Mouse (Mus musculus) hindbrain, embryonic 15.5 days (tissue): Measurements from ENCODE around the gene Tpgs1. TPM values are rescaled to one million over a fixed set of nuclear protein-coding genes. Genes with fewer than 3 reads are reported as not detected.
"Not testable (repeated sequence)": the region's sequence is repeated elsewhere in the genome, so short reads cannot be mapped to it uniquely, and the experiment has no call there.

ENCODE experiments used
- ATAC-seq: fragments of 200-750 bp; cut with Nextera tagmentation; 2 replicates; pipeline ENCODE4 v1.8.0; 2017; ENCODE audit warnings: low read depth, moderate number of reproducible peaks, moderate TSS enrichment; ENCODE audit not compliant: low FRiP score
- H3K27ac ChIP-seq: fragments of 300-500 bp; sonication (generic); replicated peaks from 2 replicates; pipeline ENCODE4 v1.5.1; 2015; ENCODE audit warnings: mild to moderate bottlenecking, inconsistent platforms
- H3K27me3 ChIP-seq: fragments of 300-500 bp; sonication (generic); 2 replicates; pipeline ENCODE4 v1.6.1; 2015; ENCODE audit warnings: control low read depth, inconsistent platforms
- H3K36me3 ChIP-seq: fragments of 300-500 bp; sonication (generic); 2 replicates; pipeline ENCODE4 v1.6.1; 2015; ENCODE audit warnings: control low read depth, inconsistent platforms
- H3K4me1 ChIP-seq: fragments of 300-500 bp; sonication (generic); replicated peaks from 2 replicates; pipeline ENCODE4 v1.6.1; 2015; ENCODE audit warnings: control low read depth, inconsistent platforms
- H3K4me2 ChIP-seq: fragments of 300-500 bp; sonication (generic); 2 replicates; pipeline ENCODE4 v1.6.1; 2015; ENCODE audit warnings: moderate library complexity, mild to moderate bottlenecking, inconsistent platforms
- H3K4me3 ChIP-seq: fragments of 300-500 bp; sonication (generic); 2 replicates; pipeline ENCODE4 v1.5.1; 2015; ENCODE audit warnings: mild to moderate bottlenecking, inconsistent platforms
- H3K9ac ChIP-seq: fragments of 300-500 bp; sonication (generic); 2 replicates; pipeline ENCODE4 v1.6.1; 2015; ENCODE audit warnings: inconsistent platforms
- H3K9me3 ChIP-seq: fragments of 300-500 bp; sonication (generic); 2 replicates; pipeline ENCODE4 v1.6.1; 2016; ENCODE audit warnings: control low read depth, inconsistent platforms
- WGBS: fragments of 180-500 bp; shearing (Covaris S2); methylation state at CpG from one replicate; pipeline ENCODE4 v1.1.7; 2015; 5-methylcytosine and 5-hydroxymethylcytosine counted together
- polyA plus RNA-seq: library from polyadenylated mRNA; unstranded; fragments of >200 nt; fragmentation: Nextera tagmentation; extraction: Ambion mirVana; gene quantifications from 2 replicates; pipeline ENCODE4 v1.2.1, GENCODE M21; 2015

Tpgs1 gene
- polyA plus RNA-seq, 1 experiment from 2014 or later = 107 TPM

DNA sequence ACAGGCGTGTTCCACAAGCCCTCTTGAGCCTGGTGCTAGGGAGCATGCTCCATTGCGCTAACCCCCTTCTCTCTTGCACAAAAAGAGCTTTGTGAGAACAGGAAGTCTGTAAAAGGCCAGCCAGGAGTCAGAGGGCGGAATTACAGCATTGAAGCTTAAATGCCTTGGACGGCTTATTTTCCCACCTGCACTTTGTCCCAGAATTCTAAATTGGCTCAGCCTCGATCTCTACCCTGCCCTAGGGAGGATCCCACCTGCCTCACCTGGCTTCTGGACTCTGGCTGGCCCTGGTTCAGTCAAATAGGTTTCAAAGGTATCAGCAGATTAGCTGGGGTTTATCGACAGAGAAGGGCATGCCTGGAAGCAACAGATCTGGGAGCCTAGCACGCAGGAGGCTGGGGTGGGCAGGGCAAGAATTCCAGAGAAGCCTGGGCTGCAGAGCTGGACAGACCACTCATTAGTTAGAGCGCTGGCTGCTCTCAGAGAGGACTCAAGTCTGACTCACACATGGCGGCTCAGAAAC is 27.0 kb downstream of the Tpgs1 start:
- no peak overlapping the region for H3K9ac ChIP-seq
- no peaks in the 10 kb centered on the region for H3K36me3 ChIP-seq
- WGBS = 74% methylated on average over 9 of the region's 9 CpGs
- H3K9me3 ChIP-seq = no peaks in the 10 kb centered on the region
- peak overlapping the region; percentile 51; the same call in 1 of the 2 replicates for H3K27ac ChIP-seq
- H3K4me2 ChIP-seq = no peak overlapping the region
- H3K4me3 ChIP-seq = no peak overlapping the region
- ATAC-seq = no peak
- no peaks in the 10 kb centered on the region for H3K4me1 ChIP-seq
- no peaks in the 10 kb centered on the region for H3K27me3 ChIP-seq

DNA sequence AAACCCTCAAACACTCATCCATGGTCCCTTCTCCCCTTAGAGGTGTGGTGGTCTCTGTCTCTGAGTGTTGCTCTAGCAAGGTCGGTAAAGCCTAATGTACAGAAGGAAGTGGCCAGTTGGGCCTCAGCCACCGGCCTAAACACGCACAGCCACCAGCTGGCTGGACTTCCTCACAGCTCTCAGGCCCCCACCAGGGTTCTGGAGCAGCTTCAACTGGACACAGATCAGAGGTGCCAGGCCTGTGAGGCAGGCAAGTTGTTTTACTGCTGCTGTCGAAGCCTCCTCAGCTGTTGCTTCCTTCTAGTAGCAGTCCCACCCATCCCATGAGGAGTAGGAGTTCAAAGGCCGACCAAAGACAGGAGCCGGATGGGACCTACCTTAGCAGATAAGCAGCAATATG is 28.7 kb downstream of the Tpgs1 start:
- no peak for ATAC-seq
- Histone ChIP-seq H3K27ac (no peak overlapping the region), H3K9me3 (no peaks in the 10 kb centered on the region), H3K36me3 (no peaks in the 10 kb centered on the region), H3K9ac (no peak overlapping the region), H3K4me3 (no peak overlapping the region), H3K27me3 (no peaks in the 10 kb centered on the region), H3K4me1 (no peaks in the 10 kb centered on the region), H3K4me2 (no peak overlapping the region)
- 79% methylated on average over 6 of the region's 6 CpGs for WGBS

DNA sequence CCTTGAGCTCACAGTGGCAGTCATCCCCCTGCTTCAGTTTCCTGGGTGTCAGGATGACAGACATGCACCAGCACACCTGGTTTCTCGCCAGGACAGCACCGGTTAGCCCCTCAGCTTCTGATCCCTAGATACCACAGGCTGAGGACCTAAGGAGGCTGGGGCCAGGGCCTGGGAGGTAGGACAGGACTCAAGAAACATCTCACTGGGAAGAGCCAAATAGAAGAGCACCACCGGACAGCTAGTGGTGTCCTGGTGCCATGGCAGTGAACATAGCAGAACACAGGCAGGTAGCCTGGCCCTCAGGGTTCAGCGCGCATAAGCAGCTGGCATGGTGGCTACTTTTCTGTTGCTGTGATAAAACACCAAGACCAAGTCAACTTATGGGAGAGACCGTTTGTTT is 29.3 kb downstream of the Tpgs1 start:
- H3K27me3 ChIP-seq = no peaks in the 10 kb centered on the region
- H3K9me3 ChIP-seq = no peaks in the 10 kb centered on the region
- H3K4me1 ChIP-seq = no peaks in the 10 kb centered on the region
- WGBS = 94% methylated on average over 6 of the region's 6 CpGs
- no peak overlapping the region for H3K9ac ChIP-seq
- H3K27ac ChIP-seq = peak overlapping the region; percentile 21; the same call in 1 of the 2 replicates
- no peak overlapping the region for H3K4me2 ChIP-seq
- no peak for ATAC-seq
- no peaks in the 10 kb centered on the region for H3K36me3 ChIP-seq
- H3K4me3 ChIP-seq = no peak overlapping the region

DNA sequence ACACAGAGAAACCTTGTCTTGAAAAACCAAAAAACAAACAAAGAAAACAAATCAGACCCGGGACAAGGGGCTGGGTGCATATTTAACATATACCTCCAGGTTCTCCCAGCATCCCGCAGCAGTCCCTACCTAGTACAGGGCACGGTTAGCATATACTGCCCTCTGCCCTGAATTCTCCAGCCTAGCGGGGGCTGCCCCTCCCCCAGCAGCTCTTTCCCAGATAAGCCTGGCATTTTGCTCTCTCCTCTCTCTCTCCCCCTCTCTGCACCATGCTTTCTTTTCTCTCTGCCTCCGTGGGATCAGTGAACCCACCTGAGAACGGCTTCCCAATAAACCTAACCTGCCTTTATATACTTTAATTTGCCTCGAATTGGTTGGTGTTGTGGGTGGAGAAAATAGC is 31.5 kb downstream of the Tpgs1 start:
- Histone ChIP-seq H3K27ac (peak overlapping the region; percentile 28; the same call in 1 of the 2 replicates), H3K27me3 (no peaks in the 10 kb centered on the region), H3K4me2 (no peak overlapping the region), H3K4me1 (peaks cover 10% of the 10 kb centered on the region), H3K36me3 (no peaks in the 10 kb centered on the region), H3K9ac (no peak overlapping the region), H3K4me3 (no peak overlapping the region), H3K9me3 (no peaks in the 10 kb centered on the region)
- ATAC-seq = no peak
- 61% methylated on average over 7 of the region's 7 CpGs for WGBS

DNA sequence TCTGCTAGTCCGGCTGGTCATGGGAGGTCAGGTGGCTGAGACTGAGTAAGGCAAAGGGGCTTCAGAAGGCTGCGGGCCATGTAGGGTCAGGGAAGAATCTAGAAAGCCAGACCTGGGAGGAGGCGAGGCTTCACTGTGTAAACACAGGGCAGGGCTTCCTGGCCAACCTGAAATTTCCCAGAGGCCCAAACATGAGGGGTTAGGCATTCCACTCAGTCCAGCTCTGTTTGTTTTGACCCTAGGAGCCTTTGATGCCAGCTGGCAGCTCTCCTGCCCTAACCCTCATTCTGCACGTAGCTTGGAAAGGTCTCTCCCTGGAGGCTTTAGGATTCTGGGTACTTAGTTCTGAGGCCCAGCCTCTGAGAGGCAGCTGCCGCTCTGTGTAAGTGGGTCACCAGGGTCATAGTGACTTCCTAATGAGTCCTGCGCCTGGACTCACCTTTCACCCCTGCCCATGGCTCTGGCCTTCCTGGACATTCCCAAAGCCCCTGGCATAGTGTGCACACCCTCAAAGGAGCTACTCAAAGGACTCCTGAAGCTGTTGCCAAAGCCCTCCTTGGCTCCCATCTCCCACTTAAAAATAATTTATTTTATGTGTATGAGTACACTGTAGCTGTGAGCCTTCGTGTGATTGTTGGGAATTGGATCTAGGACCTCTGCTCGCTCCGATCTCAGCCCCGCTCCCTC is 32.4 kb downstream of the Tpgs1 start:
- Histone ChIP-seq H3K36me3 (no peaks in the 10 kb centered on the region), H3K9me3 (no peaks in the 10 kb centered on the region), H3K4me2 (no peak overlapping the region), H3K4me3 (no peak overlapping the region), H3K4me1 (peaks cover 19% of the 10 kb centered on the region), H3K27me3 (no peaks in the 10 kb centered on the region), H3K9ac (no peak overlapping the region), H3K27ac (peak overlapping the region; percentile 28; the same call in 1 of the 2 replicates)
- 67% methylated on average over 10 of the region's 10 CpGs for WGBS
- ATAC-seq = no peak

DNA sequence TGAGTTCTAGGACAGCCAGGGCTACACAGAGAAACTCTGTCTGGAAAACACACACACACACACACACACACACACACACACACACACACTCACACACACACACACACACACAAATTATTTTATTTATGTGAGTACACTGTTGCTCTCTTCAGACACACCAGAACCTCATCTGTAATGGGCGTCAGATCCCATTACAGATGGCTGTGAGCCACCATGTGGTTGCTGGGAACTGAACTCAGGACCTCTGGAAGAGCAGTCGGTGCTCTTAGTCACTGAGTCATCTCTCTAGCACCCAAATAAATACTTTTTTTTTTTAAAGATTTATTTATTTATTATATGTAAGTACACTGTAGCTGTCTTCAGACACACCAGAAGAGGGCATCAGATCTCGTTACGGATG is 33.8 kb downstream of the Tpgs1 start:
- H3K27ac ChIP-seq, H3K36me3 ChIP-seq, ATAC-seq, H3K4me2 ChIP-seq, H3K9ac ChIP-seq, H3K27me3 ChIP-seq, H3K4me3 ChIP-seq, H3K9me3 ChIP-seq: not testable (repeated sequence)
- 89% methylated on average over 4 of the region's 4 CpGs for WGBS
- H3K4me1 ChIP-seq = peaks cover 33% of the 10 kb centered on the region

DNA sequence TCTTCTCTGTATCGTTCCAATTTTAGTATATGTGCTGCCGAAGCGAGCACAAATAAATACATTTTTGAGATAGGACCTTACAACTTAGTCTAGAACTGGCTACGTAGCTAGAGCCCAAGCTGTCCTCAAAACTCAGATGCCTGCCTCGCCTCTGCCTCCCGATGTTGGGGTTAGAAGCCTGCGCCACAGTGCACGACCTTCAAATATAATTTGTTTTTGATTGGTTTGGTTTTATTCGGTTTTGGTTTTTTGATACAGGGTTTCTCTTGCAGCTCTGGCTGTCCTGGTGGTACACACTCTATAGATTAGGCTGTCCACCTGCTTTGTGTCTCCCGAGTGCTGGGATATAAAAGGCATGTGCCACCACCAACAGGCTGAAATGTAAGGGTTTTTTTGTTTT is 34.4 kb downstream of the Tpgs1 start:
- 0 out of 2 replicates have a peak, but pooled peaks cover 5% of the 10 kb centered on the region for H3K36me3 ChIP-seq
- ATAC-seq = no peak
- no peaks in the 10 kb centered on the region for H3K27me3 ChIP-seq
- peak overlapping the region; percentile 87 for H3K27ac ChIP-seq
- WGBS = 77% methylated on average over 10 of the region's 10 CpGs
- peak overlapping the region; percentile 95 for H3K4me2 ChIP-seq
- H3K4me1 ChIP-seq = peaks cover 33% of the 10 kb centered on the region
- no peaks in the 10 kb centered on the region for H3K9me3 ChIP-seq
- H3K4me3 ChIP-seq = peak overlapping the region; percentile 85
- 0 out of 2 replicates have a peak overlapping the region, but pooled peaks have one; percentile 6 for H3K9ac ChIP-seq

DNA sequence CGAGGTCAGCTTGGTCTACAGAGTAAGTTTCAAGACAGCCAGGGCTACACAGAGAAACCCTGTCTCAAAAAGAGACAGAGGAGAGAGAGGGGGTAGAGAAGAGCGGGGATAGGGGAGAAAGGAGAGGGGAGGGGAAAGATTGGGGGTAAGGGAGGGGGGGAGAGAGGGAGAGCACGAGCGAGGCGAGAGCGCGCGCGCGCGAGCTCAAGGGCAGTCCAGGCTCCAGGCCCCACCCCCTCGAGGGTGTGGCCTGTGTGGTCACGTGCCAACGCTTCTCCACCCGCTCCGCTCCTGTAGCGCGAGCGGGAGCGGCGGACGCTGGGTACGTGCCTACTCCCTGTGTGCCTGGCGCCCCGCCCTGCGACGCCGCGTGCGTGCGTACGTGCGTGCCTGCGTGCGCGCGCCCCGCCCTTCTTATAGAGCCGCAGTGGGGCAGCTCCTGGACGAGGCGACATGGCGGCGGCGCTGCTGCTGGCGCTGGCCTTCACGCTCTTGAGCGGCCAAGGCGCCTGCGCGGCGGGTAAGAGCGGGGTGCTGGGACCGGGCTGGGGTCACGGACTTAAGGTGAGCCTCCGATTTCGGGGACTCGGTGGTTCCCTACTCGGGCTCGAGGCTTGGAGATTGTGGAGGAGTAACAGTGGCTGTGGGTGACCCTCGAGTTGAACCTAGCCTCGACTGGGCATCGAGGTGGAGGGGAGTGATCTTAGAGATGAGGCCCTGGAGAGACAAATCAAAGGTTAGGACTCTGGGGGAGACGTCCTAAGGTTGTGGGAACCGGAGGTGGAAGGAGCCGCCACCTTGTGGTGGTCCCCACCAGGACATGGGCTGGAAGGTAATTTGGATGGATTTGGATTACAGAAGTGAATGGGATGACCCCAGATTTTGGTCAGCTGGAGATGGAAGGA is 35.1 kb downstream of the Tpgs1 start, which contains the start of gene Bsg:
Gene Bsg, plus strand, starts transcription at position 427 of the 905 bp plus-strand sequence.
- peak within 1 kb of the TSS; percentile 95 for H3K4me2 ChIP-seq
- H3K27ac ChIP-seq = peak within 1 kb of the TSS; percentile 87
- no peaks in the 10 kb centered on the region for H3K9me3 ChIP-seq
- H3K4me3 ChIP-seq = peak within 1 kb of the TSS; percentile 85
- H3K4me1 ChIP-seq = peaks cover 33% of the 10 kb centered on the region
- peak within 1 kb of the TSS; percentile 93 for H3K9ac ChIP-seq
- H3K27me3 ChIP-seq = no peaks in the 10 kb centered on the region
- H3K36me3 ChIP-seq = peaks cover 5% of the 10 kb centered on the region; the same call in 1 of the 2 replicates
- WGBS = under 1% methylated on average over 65 of the region's 65 CpGs
- peak; percentile 93 for ATAC-seq

DNA sequence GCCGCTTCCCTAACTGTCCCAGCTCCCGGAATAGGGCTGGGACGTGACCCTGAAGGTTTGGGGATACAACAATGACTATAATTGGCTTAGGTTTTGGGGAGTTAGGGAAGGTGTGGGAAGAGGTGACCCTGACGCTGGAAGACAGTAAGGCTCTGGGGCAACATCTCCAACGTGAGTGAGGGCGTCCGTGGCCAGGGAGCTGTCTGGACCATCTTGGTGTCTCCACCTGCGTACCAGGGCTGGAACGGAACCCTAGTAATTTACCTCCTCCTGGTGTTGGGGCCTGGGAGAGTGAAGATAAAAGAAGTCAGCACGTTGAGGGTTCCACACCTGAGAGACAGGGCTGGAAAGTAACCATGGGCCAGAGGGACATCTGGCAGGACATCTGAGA is 35.8 kb downstream of the Tpgs1 start:
- H3K4me2 ChIP-seq = peak overlapping the region; percentile 95
- H3K4me3 ChIP-seq = peak overlapping the region; percentile 85
- H3K9me3 ChIP-seq = no peaks in the 10 kb centered on the region
- peaks cover 5% of the 10 kb centered on the region; the same call in 1 of the 2 replicates for H3K36me3 ChIP-seq
- peak overlapping the region; percentile 87 for H3K27ac ChIP-seq
- H3K9ac ChIP-seq = peak overlapping the region; percentile 93
- ATAC-seq = no peak; the same call in 1 of the 2 replicates
- no peaks in the 10 kb centered on the region for H3K27me3 ChIP-seq
- peaks cover 33% of the 10 kb centered on the region for H3K4me1 ChIP-seq
- WGBS = 6% methylated on average over 10 of the region's 10 CpGs

DNA sequence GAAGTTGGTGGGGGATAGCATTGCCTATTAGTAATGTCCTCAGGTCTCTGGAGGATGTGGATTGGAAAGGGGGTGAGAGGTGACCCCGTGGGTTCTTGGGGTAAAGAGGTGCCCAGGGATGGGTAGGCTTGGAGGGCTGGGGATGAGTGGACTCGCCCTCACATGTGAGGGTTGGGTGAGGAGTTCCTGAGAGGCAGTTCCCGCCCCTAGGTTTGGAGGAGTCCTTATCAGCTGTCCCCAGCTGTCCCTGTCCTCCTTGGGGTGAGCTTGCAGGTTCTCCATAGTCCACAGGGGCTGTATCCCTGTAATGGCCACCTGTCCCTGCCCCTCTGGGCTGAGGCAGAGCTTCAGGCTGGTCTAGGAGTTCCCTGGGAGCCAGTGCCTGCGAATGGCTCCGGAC is 36.8 kb downstream of the Tpgs1 start:
- H3K27me3 ChIP-seq = no peaks in the 10 kb centered on the region
- WGBS = 89% methylated on average over 5 of the region's 5 CpGs
- peaks cover 33% of the 10 kb centered on the region for H3K4me1 ChIP-seq
- peaks cover 11% of the 10 kb centered on the region; the same call in 1 of the 2 replicates for H3K36me3 ChIP-seq
- peak overlapping the region; percentile 85 for H3K4me3 ChIP-seq
- ATAC-seq = no peak
- H3K9me3 ChIP-seq = no peaks in the 10 kb centered on the region
- peak overlapping the region; percentile 95 for H3K4me2 ChIP-seq
- peak overlapping the region; percentile 40; the same call in 1 of the 2 replicates for H3K27ac ChIP-seq
- H3K9ac ChIP-seq = peak overlapping the region; percentile 93

DNA sequence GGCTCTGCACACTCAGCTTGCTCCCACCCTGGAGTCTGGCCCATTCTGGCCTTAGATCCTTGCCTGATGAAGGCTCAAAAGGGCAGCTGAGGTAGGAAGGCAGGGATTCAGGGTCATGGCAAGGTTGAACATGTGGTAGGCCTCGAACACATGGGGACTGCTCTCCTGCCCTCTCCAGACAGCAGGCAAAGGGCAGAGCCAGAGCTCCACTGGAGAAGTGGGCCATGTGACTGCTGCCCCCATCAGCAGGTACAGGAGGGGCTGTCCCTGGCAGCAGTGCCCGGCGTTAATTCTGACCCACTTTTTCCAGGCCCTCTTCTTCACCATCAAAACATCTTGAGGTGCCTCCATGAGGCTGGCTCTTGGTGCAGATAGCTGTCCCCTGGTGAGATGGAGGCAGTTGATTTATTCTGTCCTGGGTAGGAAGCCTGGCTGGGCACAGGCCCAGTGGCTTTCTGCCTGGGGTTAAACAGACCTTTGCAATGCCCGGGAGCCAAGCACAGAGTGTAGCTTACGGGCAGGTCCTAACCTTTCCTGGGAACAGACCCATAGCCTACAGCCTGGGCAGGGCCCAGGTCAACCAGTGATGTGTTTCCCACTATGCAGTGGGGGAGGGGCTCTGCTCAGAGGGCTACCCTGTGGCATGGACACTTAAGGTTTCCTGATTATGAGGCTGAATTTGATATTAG is 37.4 kb downstream of the Tpgs1 start:
- 0 out of 2 replicates have a peak overlapping the region, but pooled peaks have one; percentile 93 for H3K9ac ChIP-seq
- no peaks in the 10 kb centered on the region for H3K27me3 ChIP-seq
- 86% methylated on average over 5 of the region's 5 CpGs for WGBS
- no peak for ATAC-seq
- H3K4me2 ChIP-seq = peak overlapping the region; percentile 95
- H3K4me3 ChIP-seq = peak overlapping the region; percentile 85
- peaks cover 33% of the 10 kb centered on the region for H3K4me1 ChIP-seq
- H3K36me3 ChIP-seq = peaks cover 17% of the 10 kb centered on the region
- peak overlapping the region; percentile 40; the same call in 1 of the 2 replicates for H3K27ac ChIP-seq
- no peaks in the 10 kb centered on the region for H3K9me3 ChIP-seq
